Mouse (Mus musculus): Measurements from ENCODE around the gene Ap1s1.

Ap1s1 gene

GRCm38 (mm10) chr5:137065454-137065853 is 19.5 kb upstream of the Ap1s1 start:
- DNase-seq (ENCODE audit: low read depth, low spot score), result no peak

- DNase-seq (ENCODE audit: low read depth, low spot score), result no peak
These were observed 16.7 kb upstream of the Ap1s1 start for GRCm38 (mm10) chr5:137062601-137063000.

- DNase-seq (ENCODE audit: low read depth, low spot score), result peak; percentile 98
These were observed 16.0 kb upstream of the Ap1s1 start for GRCm38 (mm10) chr5:137061809-137062481.

- DNase-seq (ENCODE audit: low read depth, low spot score), result no peak
These were observed 8.9 kb upstream of the Ap1s1 start for GRCm38 (mm10) chr5:137054873-137055272.

- DNase-seq (ENCODE audit: low read depth, low spot score), result no peak
These were observed 8.4 kb upstream of the Ap1s1 start for GRCm38 (mm10) chr5:137054299-137054698.

GRCm38 (mm10) chr5:137051914-137052505 is 6.1 kb upstream of the Ap1s1 start:
- peak; percentile 72 for DNase-seq (ENCODE audit: low read depth, low spot score)

GRCm38 (mm10) chr5:137051125-137051524 is 5.2 kb upstream of the Ap1s1 start:
- no peak for DNase-seq (ENCODE audit: low read depth, low spot score)

- peak; percentile 63 for DNase-seq (ENCODE audit: low read depth, low spot score)
These were observed 1.1 kb upstream of the Ap1s1 start for GRCm38 (mm10) chr5:137046991-137047390.

- DNase-seq (ENCODE audit: low read depth, low spot score), result no peak
These were observed 386 bp upstream of the Ap1s1 start for GRCm38 (mm10) chr5:137046324-137046718.

- DNase-seq (ENCODE audit: low read depth, low spot score), result no peak
These were observed 1.9 kb downstream of the Ap1s1 start for GRCm38 (mm10) chr5:137043997-137044396.

- no peak for DNase-seq (ENCODE audit: low read depth, low spot score)
These were observed 4.5 kb downstream of the Ap1s1 start for GRCm38 (mm10) chr5:137041442-137041841.

GRCm38 (mm10) chr5:137039453-137039852 is 6.5 kb downstream of the Ap1s1 start:
- DNase-seq (ENCODE audit: low read depth, low spot score), result no peak

- DNase-seq (ENCODE audit: low read depth, low spot score), result no peak
These were observed 9.7 kb downstream of the Ap1s1 start for GRCm38 (mm10) chr5:137036211-137036610.

- DNase-seq (ENCODE audit: low read depth, low spot score), result peak; percentile 86
These were observed 13.3 kb downstream of the Ap1s1 start for GRCm38 (mm10) chr5:137032641-137033074.

GRCm38 (mm10) chr5:137032033-137032421 is 13.9 kb downstream of the Ap1s1 start:
- no peak for DNase-seq (ENCODE audit: low read depth, low spot score)

GRCm38 (mm10) chr5:137031076-137032032 is 14.6 kb downstream of the Ap1s1 start:
- DNase-seq (ENCODE audit: low read depth, low spot score), result peak; percentile 64

GRCm38 (mm10) chr5:137030416-137030810 is 15.5 kb downstream of the Ap1s1 start:
- no peak for DNase-seq (ENCODE audit: low read depth, low spot score)

- DNase-seq (ENCODE audit: low read depth, low spot score), result peak; percentile 97
These were observed 16.1 kb downstream of the Ap1s1 start for GRCm38 (mm10) chr5:137029643-137030415.

GRCm38 (mm10) chr5:137029273-137029585 is 16.7 kb downstream of the Ap1s1 start:
- DNase-seq (ENCODE audit: low read depth, low spot score), result no peak

GRCm38 (mm10) chr5:137028561-137029272 is 17.2 kb downstream of the Ap1s1 start:
- DNase-seq (ENCODE audit: low read depth, low spot score), result no peak

- no peak for DNase-seq (ENCODE audit: low read depth, low spot score)
These were observed 19.8 kb downstream of the Ap1s1 start, which contains the start of gene Vgf for GRCm38 (mm10) chr5:137026092-137026491. Gene Vgf (plus strand): TSS chr5:137026392.

All from 3T3-L1 (cell line).